7 mouse cellular contexts compared by ENCODE assay signal in genomic region chr3:96160222-96160802, GRCm38 (mm10). TPM values are rescaled to one million over a fixed set of nuclear protein-coding genes. Genes with fewer than 3 reads are reported as not detected.
DNase-seq lines count a peak whose midpoint lies in the region; ATAC-seq and TF ChIP-seq lines count a peak whose summit lies in the region.

No protein-coding gene starts in this region.

- H3K79me3 ChIP-seq in C2C12 (ENCODE audit: low read depth): no peaks in the 10 kb centered on the region

- H3K9ac ChIP-seq in MEL (ENCODE audit: control insufficient read depth, low read depth, low read length, poor library complexity, severe bottlenecking): no peak overlapping the region

- H3K79me2 ChIP-seq in C2C12 (ENCODE audit: control insufficient read depth, insufficient read depth) (no peaks in the 10 kb centered on the region), MEL (ENCODE audit: control insufficient read depth, insufficient read depth, low read length, poor library complexity) (no peaks in the 10 kb centered on the region)

- ATAC-seq in megakaryocyte, adult 5-6 weeks (ENCODE audit: poor library complexity, severe bottlenecking): peak; percentile 45; the same call in 1 of the 2 replicates

- no peaks in the 10 kb centered on the region for H3K9me3 ChIP-seq in MEL (replicated peaks; ENCODE audit: insufficient read depth, low read length)

- no peak for TF ChIP-seq POLR2A in MEL (IDR thresholded peaks at IDR 0.05; ENCODE audit: control insufficient read depth in 1 of 2, insufficient read depth in 1 of 2, low read depth in 1 of 2, low read length in 2 of 2, poor library complexity in 1 of 2)

- TF ChIP-seq CTCF in C2C12 (IDR thresholded peaks at IDR 0.05; ENCODE audit: control insufficient read depth, insufficient read depth, insufficient read length): no peak
- TF ChIP-seq CTCF in MEL (IDR thresholded peaks at IDR 0.05 in 2 of 3, conservative IDR thresholded peaks at IDR 0.05 in 1 of 3; ENCODE audit: control insufficient read depth in 1 of 3, insufficient read depth in 1 of 3, low read depth in 2 of 3, low read length in 3 of 3, poor library complexity in 1 of 3, severe bottlenecking in 1 of 3): no peak
- TF ChIP-seq CTCF in left cerebral cortex, adult 2 months (IDR thresholded peaks at IDR 0.05): no peak

- H3K36me3 ChIP-seq in C2C12 (ENCODE audit: control insufficient read depth, insufficient read depth) (peaks cover 14% of the 10 kb centered on the region), MEL (ENCODE audit: control insufficient read depth in 1 of 2, insufficient read depth in 2 of 2, low read length in 2 of 2) (peaks cover 0 to 9% of the 10 kb centered on the region in 2 experiments; a peak in 3 of 4 replicates)

- no peak overlapping the region for H3K27ac ChIP-seq in MEL (ENCODE audit: control insufficient read depth, low read depth, low read length)
- peak overlapping the region; percentile 92 for H3K27ac ChIP-seq in left cerebral cortex, adult 2 months

- H3K4me1 ChIP-seq in MEL (ENCODE audit: control insufficient read depth in 1 of 2, insufficient read depth in 2 of 2, low read length in 2 of 2): peaks cover 0 to 17% of the 10 kb centered on the region in 2 experiments; a peak in 2 of 4 replicates

- H3K27me3 ChIP-seq in C2C12 (ENCODE audit: control insufficient read depth, insufficient read depth, insufficient read length) (no peaks in the 10 kb centered on the region), MEL (ENCODE audit: control insufficient read depth in 1 of 2, insufficient read depth in 2 of 2, low read length in 2 of 2) (no peaks in the 10 kb centered on the region)

- intact Hi-C loops in heart, postnatal 36 days (cut with DNase I): no loop called here
- intact Hi-C loops in left cerebral cortex, adult 2 months (cut with DNase I): no loop called here

- TF ChIP-seq EP300 in MEL (IDR thresholded peaks at IDR 0.05; ENCODE audit: low read depth in 1 of 2, low read length in 2 of 2): no peak

- TF ChIP-seq RAD21 in MEL (IDR thresholded peaks at IDR 0.05; ENCODE audit: low read depth, low read length): no peak

- H3K4me3 ChIP-seq in C2C12 (ENCODE audit: insufficient read depth, poor library complexity, severe bottlenecking) (peak overlapping the region; percentile 11), MEL (ENCODE audit: control insufficient read depth in 1 of 2, insufficient read depth in 1 of 2, low read depth in 2 of 2, low read length in 2 of 2) (no peak overlapping the region)
- H3K4me3 ChIP-seq in left cerebral cortex, adult 2 months: peak overlapping the region; percentile 54

- H3ac ChIP-seq in C2C12 (ENCODE audit: control insufficient read depth, insufficient read length, low read depth): peak overlapping the region; percentile 55

- peak; percentile 76 for DNase-seq in MEL (ENCODE audit: low read depth, low spot score)
- DNase-seq in fibroblast of lung, adult 2 months (ENCODE audit: low read depth): peak; percentile 95
- peak; percentile 50 to 65 for DNase-seq in heart, postnatal 36 days
- peak; percentile 51 to 61 for DNase-seq in left cerebral cortex, adult 2 months (ENCODE audit: extremely low spot score in 1 of 2, low spot score in 2 of 2)
- DNase-seq in yolk sac, embryonic 10.5 days (ENCODE audit: low spot score): peak; percentile 77

TF ChIP-seq in C2C12, 6 proteins besides CTCF, POLR2A, EP300 and RAD21:
- TF ChIP-seq MYOG (IDR thresholded peaks at IDR 0.05; ENCODE audit: control insufficient read depth, extremely low read depth, insufficient read length) (no peak), CEBPB (IDR thresholded peaks at IDR 0.05; ENCODE audit: low read depth) (no peak), FOSL1 (IDR thresholded peaks at IDR 0.05; ENCODE audit: insufficient read depth, low read length, poor library complexity, severe bottlenecking) (peak; percentile 80), MYOD1 (IDR thresholded peaks at IDR 0.05; ENCODE audit: control insufficient read depth, insufficient read length, low read depth) (no peak), USF1 (IDR thresholded peaks at IDR 0.05; ENCODE audit: low read depth) (no peak)

TF ChIP-seq in MEL, 35 proteins besides CTCF, POLR2A, EP300 and RAD21:
- TF ChIP-seq RCOR1 (IDR thresholded peaks at IDR 0.05; ENCODE audit: low read depth, low read length) (no peak), ZMIZ1 (IDR thresholded peaks at IDR 0.05; ENCODE audit: low read depth, low read length) (no peak), MYC (IDR thresholded peaks at IDR 0.05; ENCODE audit: low read depth, low read length) (no peak), E2F4 (IDR thresholded peaks at IDR 0.05; ENCODE audit: borderline replicate concordance, low read depth, low read length) (no peak), CHD1 (IDR thresholded peaks at IDR 0.05; ENCODE audit: low read depth, low read length) (no peak), BHLHE40 (IDR thresholded peaks at IDR 0.05; ENCODE audit: borderline replicate concordance, low read depth, low read length) (no peak), MYB (IDR thresholded peaks at IDR 0.05; ENCODE audit: low read depth, low read length) (no peak), TBP (IDR thresholded peaks at IDR 0.05; ENCODE audit: low read depth, low read length) (no peak), CHD2 (IDR thresholded peaks at IDR 0.05; ENCODE audit: low read length) (no peak), MAX (IDR thresholded peaks at IDR 0.05; ENCODE audit: low read length) (no peak), POLR2AphosphoS2 (IDR thresholded peaks at IDR 0.05; ENCODE audit: low read length) (no peak; the same call in 1 of the 2 replicates), NRF1 (IDR thresholded peaks at IDR 0.05; ENCODE audit: insufficient read depth, low read depth, low read length, poor library complexity, severe bottlenecking) (no peak), ETS1 (IDR thresholded peaks at IDR 0.05; ENCODE audit: low read depth, low read length) (no peak), UBTF (IDR thresholded peaks at IDR 0.05; ENCODE audit: borderline replicate concordance, insufficient read depth, low read depth, low read length) (no peak), MAFK (IDR thresholded peaks at IDR 0.05; ENCODE audit: borderline replicate concordance, low read depth, low read length) (no peak), GABPA (IDR thresholded peaks at IDR 0.05; ENCODE audit: low read depth, low read length) (no peak), USF2 (IDR thresholded peaks at IDR 0.05; ENCODE audit: borderline replicate concordance in 1 of 2, insufficient read depth in 1 of 2, low read depth in 1 of 2, low read length in 2 of 2) (no peak)

RNA-seq across cellular contexts. Expression of gene Mtmr11, which starts 1.5 kb away (rescaled TPM):
- polyA plus RNA-seq in C2C12 (2012; fragmentation: generic; extraction: Trizol) (5.1 TPM), MEL (2012; ENCODE audit: insufficient read depth in 1 of 2, insufficient read length in 2 of 2, low read depth in 1 of 2, low replicate concordance in 2 of 2, missing spikeins in 1 of 2) (1 to 10 TPM in 1 of 2 experiments, not detected in 1; 1.4 TPM)
- 0.62 and 0.77 TPM in 2 replicates for total RNA-seq in MEL (2012; rRNA removed)
- 1 to 10 TPM; 2.0 to 5.6 TPM for total RNA-seq in heart, postnatal 36 days (2021)
- 1 to 10 TPM; 7.3 to 8.1 TPM for total RNA-seq in left cerebral cortex, adult 2 months (2021)
- total RNA-seq in megakaryocyte, adult 5-6 weeks (2015): 0.09 TPM in 1 of 2 replicates, not detected in the other
- total RNA-seq in megakaryocyte, adult 5-6 weeks (2017): not detected in 2 replicates

RNA-seq across cellular contexts. Expression of gene Sf3b4, which starts 11.8 kb away (rescaled TPM):
- 136 TPM for polyA plus RNA-seq in C2C12 (2012; fragmentation: generic; extraction: Trizol)
- total RNA-seq in MEL (2012; rRNA removed): 135 and 157 TPM in 2 replicates
- polyA plus RNA-seq in MEL (2012; ENCODE audit: insufficient read depth in 1 of 2, insufficient read length in 2 of 2, low read depth in 1 of 2, low replicate concordance in 2 of 2, missing spikeins in 1 of 2): 100 to 1,000 TPM; 102 to 423 TPM
- 10 to 100 TPM; 15.1 to 17.3 TPM for total RNA-seq in heart, postnatal 36 days (2021)
- total RNA-seq in left cerebral cortex, adult 2 months (2021): 10 to 100 TPM; 44.0 to 45.5 TPM
- total RNA-seq in megakaryocyte, adult 5-6 weeks (2015): 51.0 and 64.8 TPM in 2 replicates
- 15.4 and 16.3 TPM in 2 replicates for total RNA-seq in megakaryocyte, adult 5-6 weeks (2017)

RNA-seq across cellular contexts. Expression of gene Sv2a, which starts 20.6 kb away (rescaled TPM):
- polyA plus RNA-seq in C2C12 (2012; fragmentation: generic; extraction: Trizol): 0.33 TPM
- 0.77 and 2.1 TPM in 2 replicates for total RNA-seq in MEL (2012; rRNA removed)
- 1 to 10 TPM in 1 of 2 experiments, not detected in 1; 3.3 TPM for polyA plus RNA-seq in MEL (2012; ENCODE audit: insufficient read depth in 1 of 2, insufficient read length in 2 of 2, low read depth in 1 of 2, low replicate concordance in 2 of 2, missing spikeins in 1 of 2)
- total RNA-seq in heart, postnatal 36 days (2021): 1 to 10 TPM; 3.4 to 9.9 TPM
- 100 to 1,000 TPM; 408 TPM for total RNA-seq in left cerebral cortex, adult 2 months (2021)
- 0.09 and 0.11 TPM in 2 replicates for total RNA-seq in megakaryocyte, adult 5-6 weeks (2015)
- total RNA-seq in megakaryocyte, adult 5-6 weeks (2017): 0.07 TPM in 1 of 2 replicates, not detected in the other

RNA-seq across cellular contexts. Expression of gene Otud7b, which starts 56.0 kb away (rescaled TPM):
- 12.5 TPM for polyA plus RNA-seq in C2C12 (2012; fragmentation: generic; extraction: Trizol)
- 25.8 and 27.5 TPM in 2 replicates for total RNA-seq in MEL (2012; rRNA removed)
- 10 to 100 TPM; 17.9 to 24.4 TPM for polyA plus RNA-seq in MEL (2012; ENCODE audit: insufficient read depth in 1 of 2, insufficient read length in 2 of 2, low read depth in 1 of 2, low replicate concordance in 2 of 2, missing spikeins in 1 of 2)
- total RNA-seq in heart, postnatal 36 days (2021): 10 to 100 TPM; 56.7 to 67.6 TPM
- 10 to 100 TPM; 33.3 to 33.4 TPM for total RNA-seq in left cerebral cortex, adult 2 months (2021)
- 1.2 and 1.3 TPM in 2 replicates for total RNA-seq in megakaryocyte, adult 5-6 weeks (2015)
- total RNA-seq in megakaryocyte, adult 5-6 weeks (2017): 3.1 and 4.8 TPM in 2 replicates

RNA-seq across cellular contexts. Expression of gene Bola1, which starts 59.2 kb away (rescaled TPM):
- polyA plus RNA-seq in C2C12 (2012; fragmentation: generic; extraction: Trizol) (76.1 TPM), MEL (2012; ENCODE audit: insufficient read depth in 1 of 2, insufficient read length in 2 of 2, low read depth in 1 of 2, low replicate concordance in 2 of 2, missing spikeins in 1 of 2) (100 to 1,000 TPM in 1 of 2 experiments, not detected in 1; 124 TPM)
- 115 and 123 TPM in 2 replicates for total RNA-seq in MEL (2012; rRNA removed)
- total RNA-seq in heart, postnatal 36 days (2021): 10 to 100 TPM; 25.1 to 26.9 TPM
- 10 to 100 TPM; 14.8 to 15.1 TPM for total RNA-seq in left cerebral cortex, adult 2 months (2021)
- total RNA-seq in megakaryocyte, adult 5-6 weeks (2015): 11.9 and 14.2 TPM in 2 replicates
- 9.9 and 12.1 TPM in 2 replicates for total RNA-seq in megakaryocyte, adult 5-6 weeks (2017)

Comparison
In these comparisons a context has a peak if more than half of its experiments do, and no peak if none do; other contexts are left out.
1. H3K4me3 ChIP-seq: peak in C2C12 (single experiment) and left cerebral cortex, adult 2 months (single experiment); none in MEL (0 of 2).
2. RNA of gene Sv2a, which starts 20.6 kb away (total RNA-seq): 408 TPM in left cerebral cortex, adult 2 months; 3.4 to 9.9 TPM in heart, postnatal 36 days, 0.77 to 2.1 TPM in MEL and 0.07 to 0.11 TPM in megakaryocyte, adult 5-6 weeks; every median in the first group is over 10 times any median in the second.
3. Peak in every context shown above with its lines, with median percentiles within 50 percentile points of each other: DNase-seq.